Mouse (Mus musculus) kidney, adult 2 months (tissue): ENCODE measurements around the gene Polr2e.

Source experiments
- CTCF ChIP-seq: fragments of 200-500 bp; conservative IDR thresholded peaks from 2 replicates; pipeline ENCODE4 v1.5.1; 2011; ENCODE audit warnings: low read depth, mild to moderate bottlenecking, control low read depth, low read length, moderate library complexity, mixed read lengths; ENCODE audit not compliant: insufficient read depth, insufficient read length
- POLR2A ChIP-seq: fragments of 200-500 bp; IDR thresholded peaks from one replicate; pipeline ENCODE4 v1.6.1; 2011; ENCODE audit warnings: low read depth, low read length, control low read depth

DNA sequence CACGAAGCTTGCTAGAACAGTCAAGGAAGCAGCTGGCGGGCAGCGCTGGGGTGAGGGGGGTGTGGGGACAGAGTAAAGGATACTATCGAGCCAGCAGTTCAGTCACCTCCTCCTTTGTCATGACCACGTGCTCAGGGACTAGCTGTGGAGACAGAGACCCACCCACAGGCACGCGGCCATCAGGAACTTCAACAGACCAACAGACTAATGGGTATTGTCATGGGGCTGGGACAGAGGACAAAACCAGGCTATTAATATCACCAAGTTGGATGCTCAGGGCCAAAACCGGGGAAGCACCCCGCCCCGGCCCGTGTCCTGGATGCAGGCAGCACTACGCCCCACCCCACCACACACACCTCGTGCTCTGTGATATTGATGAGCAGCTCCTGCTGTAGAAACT is 2.8 kb downstream of the Polr2e start:
- TF ChIP-seq POLR2A (no peak), CTCF (no peak)
